Mouse (Mus musculus) kidney, adult 8-10 months (tissue): ENCODE measurements around the gene Tdrd9.

Source experiments
- DNase-seq, 2 experiments: peaks; one replicate each; pipeline ENCODE4 v3.0.0; 2022

Tdrd9 gene

DNA sequence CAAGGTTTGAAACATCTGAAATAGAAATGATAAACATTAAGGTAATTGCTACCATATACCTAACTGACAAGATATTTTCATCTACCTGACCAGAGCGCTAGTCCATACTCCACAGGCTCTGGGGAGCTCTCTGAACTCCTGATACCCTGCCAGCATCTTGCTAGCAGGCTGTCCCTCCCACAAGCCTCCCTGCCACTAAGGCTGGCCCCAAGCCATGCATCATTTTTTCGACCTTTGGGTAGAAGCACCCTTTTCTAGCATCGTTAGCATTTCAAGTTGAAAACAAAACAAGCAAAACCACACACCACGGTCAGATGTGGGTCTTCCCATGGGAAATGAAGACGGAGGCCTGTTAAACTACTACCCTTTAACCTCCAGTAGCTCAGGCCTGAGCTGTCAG is 8.0 kb upstream of the Tdrd9 start:
- DNase-seq, result peak; percentile 67 to 70

DNA sequence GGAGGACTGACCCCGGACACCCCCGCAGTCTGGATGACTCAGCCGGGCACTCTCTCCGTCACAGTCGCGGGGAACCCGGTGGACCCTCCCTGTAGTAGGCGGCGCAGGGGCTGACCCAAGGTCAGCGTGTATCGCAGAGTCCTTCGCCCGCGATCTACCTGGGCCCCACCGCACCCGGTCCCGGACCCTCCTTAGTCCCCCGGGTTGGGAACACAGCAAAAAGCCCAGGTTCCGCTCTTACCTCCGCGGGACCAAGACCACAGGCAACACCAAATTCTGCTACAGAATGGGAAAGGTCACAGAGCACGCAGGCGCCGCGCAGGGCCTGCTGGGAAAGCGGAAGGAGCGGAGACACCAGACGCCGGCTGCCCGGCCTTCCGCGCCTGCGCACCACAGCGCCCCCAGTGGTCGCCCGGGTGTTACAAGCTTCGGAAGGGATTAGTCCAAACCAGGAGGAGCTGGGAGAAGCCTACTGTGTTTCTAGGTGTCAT is 4.6 kb upstream of the Tdrd9 start, which contains the start of gene Atp5mpl:
Gene Atp5mpl (minus strand): TSS at position 295 of the 491 bp plus-strand sequence.
- peak; percentile 93 to 95 for DNase-seq

DNA sequence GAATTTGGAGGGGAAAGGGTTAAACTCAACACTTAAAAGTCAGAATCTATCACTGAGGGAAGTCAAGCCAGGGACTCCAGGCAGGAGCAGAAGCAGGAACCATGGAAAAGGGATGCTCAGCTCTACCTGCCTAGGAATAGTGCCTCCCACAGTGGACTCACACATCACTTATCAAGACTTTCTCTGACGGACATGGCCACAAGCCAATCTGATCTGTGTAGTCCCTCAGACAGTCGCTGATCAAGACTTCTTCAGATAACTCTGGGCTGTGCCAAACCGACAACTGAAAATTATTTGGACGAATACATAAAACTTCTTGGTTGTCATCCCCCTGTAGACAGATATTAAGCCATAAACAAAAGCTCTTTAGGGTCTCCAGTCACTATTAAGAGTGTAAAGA is 1.3 kb upstream of the Tdrd9 start:
- DNase-seq, result no peak

DNA sequence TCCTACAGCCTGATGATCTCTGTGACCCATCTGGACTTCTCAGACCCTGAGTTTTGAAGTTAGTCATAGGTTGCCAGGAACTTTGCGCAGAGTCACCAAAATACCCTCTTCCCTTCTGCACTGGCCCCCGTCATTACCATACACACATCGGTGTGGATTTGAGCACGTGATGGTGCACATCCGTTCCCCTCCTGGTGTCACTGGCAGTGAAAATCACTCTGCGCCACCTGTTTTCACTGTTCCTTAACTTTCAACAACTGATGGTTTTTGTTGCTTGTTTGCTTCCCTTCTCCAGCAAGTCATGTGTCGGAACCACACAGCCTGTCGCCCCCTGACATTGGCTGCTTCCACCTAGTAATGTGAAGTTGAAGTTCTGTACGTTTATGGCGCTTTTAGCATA is 1.1 kb downstream of the Tdrd9 start:
- DNase-seq, result no peak

DNA sequence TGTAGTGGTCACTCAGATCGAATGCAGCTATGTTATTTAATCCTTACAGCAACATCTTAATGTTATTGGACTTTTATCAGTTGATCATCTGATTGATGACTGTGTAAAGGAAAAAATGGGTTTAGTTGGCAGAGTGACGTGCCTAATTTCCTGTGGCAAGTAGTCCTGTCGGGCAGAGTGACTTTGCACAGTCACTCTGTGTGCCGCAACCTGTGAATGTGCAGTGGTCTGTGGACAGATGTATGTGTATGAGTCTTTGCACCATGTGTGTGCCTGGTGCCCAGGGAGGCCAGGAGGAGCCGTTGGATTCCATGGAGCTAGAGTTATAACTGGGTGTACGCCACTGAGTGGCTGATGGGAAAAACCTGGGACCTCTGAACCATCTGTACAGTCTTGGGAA is 3.2 kb downstream of the Tdrd9 start:
- DNase-seq, result no peak

DNA sequence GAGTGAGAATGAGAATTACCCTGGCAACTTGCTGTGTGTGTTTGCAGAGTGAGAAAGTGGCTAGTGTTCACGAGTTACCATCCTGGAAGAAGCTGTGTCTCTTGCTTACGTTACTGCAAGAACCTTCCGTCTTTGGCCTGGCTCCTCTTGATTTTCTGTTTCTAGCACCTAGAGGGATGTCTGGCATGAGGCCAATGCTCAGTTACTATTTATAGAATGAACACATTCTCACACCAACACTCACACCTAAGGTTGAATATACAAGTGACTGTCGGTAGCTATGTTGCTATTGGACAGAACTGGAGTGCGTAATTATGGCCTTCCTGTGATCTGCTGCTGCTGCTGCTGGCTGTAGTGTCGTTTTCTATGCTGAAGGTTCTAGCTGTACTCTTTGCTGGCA is 5.8 kb downstream of the Tdrd9 start:
- peak in 1 of 2 experiments; percentile 54 for DNase-seq

DNA sequence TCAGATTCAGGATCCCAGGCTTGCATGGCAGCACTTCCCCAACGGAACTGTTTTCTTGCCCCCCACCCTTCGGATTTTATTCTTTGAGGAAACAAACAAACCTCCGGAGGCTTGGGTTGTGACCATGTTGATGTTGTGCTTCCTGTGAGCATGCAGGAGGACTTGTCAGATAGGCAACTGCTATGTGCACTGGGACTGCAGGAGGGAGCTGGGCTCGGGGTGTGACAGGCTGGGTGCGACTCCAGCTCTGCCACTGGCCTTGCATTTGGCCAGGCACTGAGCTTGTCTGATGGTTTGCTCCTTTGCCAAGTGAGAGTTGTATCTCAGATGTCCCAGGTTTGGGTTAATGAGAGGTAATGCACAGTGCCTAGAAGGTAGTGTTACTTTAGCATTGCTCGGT is 6.9 kb downstream of the Tdrd9 start:
- DNase-seq, result no peak

DNA sequence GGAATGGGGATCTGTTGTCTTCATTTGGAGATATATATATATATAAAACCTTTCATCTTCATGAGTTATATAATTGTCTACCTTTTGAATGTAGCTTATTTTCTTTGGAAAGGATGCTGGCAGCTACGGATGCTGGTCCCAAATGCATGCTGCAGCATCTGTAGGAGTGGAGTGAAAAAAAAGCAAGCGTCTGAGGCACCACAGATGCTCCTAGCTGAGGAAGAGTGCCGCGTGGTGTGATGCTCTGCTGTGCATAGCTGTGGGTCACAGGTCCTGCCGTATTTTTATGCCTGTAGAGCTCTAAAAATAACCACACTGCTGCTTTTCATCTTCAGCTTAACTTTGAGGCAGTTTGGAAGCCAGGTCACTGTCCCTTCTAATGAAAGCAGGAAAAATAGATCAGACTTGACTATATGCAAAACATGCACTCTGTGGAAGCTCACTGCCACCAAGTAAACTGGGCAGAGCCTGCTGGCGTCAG is 9.6 kb downstream of the Tdrd9 start, which contains the start of gene Rd3l:
Gene Rd3l (minus strand): TSS at position 431 of the 481 bp plus-strand sequence.
- no peak for DNase-seq

DNA sequence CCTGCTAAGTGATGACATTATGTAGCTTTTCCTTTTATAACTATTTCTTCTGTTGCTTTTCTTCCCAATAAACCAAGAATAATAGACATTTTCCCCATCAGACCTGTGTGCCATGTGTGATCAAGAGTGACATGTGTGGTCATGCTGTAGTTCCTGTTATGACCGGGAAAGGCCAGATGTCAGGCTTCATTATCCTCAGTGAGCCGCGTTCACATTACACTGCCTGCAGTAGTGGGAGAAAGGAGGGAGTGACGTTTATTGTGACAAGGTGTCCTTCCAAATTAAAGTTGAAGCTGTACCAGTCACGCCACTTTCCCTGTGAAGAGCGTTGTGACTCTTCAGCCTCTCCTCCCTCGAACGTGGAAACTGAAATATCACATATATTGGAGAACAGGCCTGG is 10.5 kb downstream of the Tdrd9 start:
- no peak for DNase-seq

DNA sequence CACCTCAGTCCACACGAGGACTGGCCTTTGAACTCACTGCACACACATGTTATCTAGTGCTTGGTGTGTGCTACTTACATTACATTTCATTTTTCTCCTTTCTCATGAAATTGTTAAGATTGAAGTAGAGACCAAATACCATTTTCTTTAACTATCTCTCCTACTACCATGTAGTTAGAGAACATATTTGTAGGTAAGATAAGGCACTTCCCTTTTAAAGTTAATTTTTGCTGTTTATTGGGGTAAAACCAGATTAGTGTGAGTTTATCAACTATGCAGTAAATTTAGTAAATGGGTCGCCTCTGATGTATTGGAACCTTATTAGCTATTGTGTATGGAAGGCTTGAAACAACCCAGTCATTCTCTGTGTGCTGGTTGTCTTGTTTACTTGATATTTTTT is 11.8 kb downstream of the Tdrd9 start:
- DNase-seq, result no peak

DNA sequence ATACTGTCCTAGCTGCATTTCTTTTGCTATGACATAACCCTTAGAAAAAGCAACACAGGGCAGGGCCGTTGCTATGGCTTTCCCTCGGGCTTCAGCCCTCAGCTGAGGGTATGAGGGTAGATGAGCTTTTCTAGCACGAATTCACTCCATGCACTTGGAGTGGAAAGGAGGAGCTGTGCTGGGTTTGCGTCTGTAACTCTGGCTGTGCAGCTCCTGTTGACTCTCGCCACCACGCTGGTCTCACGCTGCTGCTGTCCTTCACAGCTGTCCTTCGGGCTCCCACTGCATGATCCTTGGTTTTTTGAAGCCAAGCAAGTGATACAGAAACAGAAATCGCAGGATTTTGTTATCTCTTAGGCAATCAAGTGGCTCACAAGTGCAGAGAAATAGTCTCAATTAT is 15.4 kb downstream of the Tdrd9 start:
- no peak for DNase-seq

DNA sequence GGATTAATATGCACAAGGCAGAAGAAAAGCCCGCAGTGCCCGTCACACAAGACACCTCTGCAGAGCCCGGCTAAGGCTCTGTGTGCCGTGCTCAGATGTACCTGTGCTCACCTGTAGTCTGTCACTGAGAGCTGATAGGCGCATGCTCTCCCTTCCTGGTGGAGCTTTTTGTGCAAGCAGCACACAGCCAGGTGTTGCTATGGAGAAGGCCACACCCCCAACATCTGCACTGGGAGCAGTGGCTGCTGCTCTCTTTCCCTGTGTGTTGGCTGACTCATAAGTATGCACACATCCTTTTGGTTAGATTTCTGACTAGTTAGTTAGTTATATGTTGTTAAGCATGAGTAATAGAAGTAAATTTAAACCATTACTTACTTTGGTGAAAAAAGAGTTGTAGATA is 21.3 kb downstream of the Tdrd9 start:
- no peak for DNase-seq

DNA sequence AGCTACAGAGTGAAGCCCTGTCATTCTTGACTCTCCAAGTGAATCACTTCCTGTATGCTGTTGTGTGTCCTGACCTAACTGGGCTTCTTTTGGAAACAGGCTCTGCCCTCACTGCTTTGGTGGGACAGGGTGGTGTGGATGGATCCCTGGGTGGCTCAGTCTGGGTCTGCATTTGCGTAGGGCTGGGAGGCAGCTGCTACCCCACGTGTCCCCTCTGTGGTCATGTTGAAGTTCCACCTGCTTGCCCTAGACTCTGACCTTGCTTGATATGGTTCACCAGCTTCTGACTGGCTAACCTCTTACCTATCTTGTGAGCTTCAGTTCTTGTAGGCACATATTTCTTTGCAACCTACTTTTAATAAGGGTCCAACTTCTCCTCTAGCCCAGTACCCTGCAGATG is 23.8 kb downstream of the Tdrd9 start:
- peak; percentile 48 to 71 for DNase-seq

DNA sequence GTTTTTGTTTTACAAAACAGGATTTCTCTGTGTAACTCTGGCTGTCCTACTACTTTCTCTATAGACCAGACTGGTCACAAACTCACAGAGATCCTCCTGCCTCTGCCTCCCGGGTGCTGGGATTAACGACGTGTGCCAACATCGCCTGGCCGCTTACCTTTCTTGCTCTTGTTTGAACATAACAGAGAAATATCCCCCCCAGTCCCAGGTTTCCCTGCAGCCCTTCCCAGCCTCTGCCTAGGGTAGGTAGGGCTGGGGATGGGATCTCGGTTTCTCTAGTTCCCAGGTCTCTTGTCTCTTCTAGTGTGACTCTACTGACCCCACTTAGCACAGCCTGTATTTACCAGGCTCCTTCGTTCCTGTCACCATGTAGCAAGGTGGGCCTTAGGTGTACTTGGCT is 28.4 kb downstream of the Tdrd9 start:
- no peak for DNase-seq

DNA sequence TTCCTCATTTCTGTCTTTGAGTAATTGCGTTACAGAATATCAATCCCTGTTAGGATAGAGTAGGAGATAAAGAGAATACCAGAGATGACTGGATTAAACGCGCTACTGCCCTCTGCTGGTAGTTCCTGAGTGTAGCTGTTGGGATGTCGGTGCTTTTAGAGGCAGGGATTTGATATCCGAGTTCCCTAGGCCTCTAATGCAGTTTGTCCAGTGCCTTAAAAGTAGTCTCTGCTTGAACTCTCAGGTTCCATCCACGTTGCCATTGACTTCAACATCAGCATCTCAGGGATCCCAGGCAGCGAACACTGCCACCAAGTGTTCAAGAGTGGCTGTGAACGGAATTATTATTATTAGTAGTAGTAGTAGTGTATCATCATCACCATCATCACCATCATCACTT is 29.9 kb downstream of the Tdrd9 start:
- peak; percentile 49 to 80 for DNase-seq

DNA sequence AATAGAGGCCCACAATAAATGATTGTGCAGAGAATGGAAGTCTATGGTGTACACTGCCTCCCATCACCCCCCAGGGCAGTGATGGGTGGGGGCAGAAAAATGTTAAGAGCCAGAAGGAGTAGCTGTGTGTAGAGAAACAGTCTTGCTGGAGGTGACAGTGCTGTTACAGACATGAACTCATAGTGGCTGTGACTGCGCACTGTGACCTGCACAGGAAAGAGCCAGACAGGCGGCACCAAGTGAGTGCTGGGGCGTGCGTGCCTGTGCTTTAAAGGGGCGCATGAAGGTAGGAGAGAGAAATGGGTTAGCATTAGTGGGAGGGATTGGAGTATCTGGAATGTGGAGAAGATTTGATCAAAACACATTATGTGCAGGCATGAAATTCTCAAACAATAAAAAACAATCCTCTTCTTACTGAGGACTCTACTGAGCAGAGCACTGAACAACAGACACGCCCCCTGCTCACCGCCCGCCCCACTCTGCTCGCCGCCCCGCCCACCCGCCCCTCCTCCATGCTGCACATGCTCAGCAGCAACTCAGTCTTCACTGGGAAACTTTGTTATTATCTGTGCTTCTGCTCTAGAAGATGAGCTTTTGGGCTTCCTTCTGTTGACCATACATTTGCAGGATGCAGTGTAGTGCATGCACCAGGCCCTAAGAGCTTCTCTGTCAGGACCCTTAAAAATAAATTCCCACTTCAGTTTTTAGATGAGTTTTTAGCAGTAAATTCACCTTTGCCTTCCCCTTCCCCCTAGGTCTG is 41.3 kb downstream of the Tdrd9 start:
- DNase-seq, result peak in 1 of 2 experiments; percentile 11

DNA sequence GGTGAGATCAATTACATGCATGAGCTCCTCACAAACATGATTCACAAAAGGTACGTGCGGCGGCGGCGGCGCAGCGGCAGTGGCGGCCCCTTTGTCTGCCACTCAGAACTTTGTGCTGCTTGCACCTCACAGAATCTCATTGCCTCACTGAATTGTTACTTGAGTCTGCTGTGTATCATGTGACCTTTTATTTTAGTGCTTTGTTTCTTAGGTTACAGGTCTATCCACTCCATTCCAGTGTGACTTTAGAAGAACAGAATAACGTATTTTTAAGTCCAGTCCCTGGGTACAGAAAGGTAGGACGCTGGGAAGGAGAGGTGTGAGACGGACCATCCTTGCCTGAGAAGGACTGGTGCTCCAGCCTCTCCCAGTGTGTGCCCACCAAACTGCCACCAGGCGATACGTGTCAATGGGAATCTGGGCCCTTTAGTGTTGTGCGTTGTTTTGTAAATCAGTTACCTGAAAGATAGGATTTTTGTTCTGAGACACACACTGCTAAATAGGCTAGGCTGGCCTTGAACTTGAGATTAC is 42.0 kb downstream of the Tdrd9 start:
- DNase-seq, result no peak

DNA sequence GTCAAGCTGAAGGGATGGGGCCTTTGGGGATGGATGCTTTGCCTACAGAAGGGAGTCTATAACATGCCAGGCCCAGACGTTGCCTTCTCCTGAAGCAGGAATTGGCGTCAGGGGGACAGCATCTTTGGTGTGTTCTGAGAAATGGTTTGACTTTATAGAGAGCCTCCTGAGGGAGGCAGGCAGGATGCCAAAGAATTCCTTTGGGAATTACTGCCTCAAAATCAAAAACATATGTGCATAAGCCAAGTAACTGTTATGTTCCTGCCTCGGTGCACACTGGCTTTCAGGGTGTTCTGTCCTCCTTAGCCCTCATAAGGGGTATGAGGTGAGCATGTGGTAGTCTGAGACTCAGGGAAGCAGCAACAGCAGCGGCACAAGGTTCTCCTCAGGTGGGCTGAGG is 45.0 kb downstream of the Tdrd9 start:
- no peak for DNase-seq

DNA sequence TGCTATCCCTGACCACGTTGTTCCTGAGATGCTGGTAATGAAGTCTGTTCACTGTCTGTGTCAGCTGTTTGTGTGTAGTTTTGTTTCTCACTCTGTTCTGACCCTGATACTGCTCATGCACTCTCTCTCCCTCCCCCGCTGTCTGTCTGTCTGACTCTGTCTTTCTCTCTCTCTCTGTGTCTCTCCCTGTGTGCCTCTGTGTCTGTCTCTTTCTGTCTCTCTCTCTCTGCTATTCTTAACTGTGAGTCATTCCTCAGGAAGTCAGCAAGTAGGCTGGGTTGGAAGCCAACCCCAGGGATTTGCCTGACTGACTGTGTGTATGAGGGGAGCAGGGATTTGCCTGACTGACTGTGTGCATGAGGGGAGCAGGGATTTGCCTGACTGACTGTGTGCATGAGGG is 51.9 kb downstream of the Tdrd9 start:
- DNase-seq, result no peak

DNA sequence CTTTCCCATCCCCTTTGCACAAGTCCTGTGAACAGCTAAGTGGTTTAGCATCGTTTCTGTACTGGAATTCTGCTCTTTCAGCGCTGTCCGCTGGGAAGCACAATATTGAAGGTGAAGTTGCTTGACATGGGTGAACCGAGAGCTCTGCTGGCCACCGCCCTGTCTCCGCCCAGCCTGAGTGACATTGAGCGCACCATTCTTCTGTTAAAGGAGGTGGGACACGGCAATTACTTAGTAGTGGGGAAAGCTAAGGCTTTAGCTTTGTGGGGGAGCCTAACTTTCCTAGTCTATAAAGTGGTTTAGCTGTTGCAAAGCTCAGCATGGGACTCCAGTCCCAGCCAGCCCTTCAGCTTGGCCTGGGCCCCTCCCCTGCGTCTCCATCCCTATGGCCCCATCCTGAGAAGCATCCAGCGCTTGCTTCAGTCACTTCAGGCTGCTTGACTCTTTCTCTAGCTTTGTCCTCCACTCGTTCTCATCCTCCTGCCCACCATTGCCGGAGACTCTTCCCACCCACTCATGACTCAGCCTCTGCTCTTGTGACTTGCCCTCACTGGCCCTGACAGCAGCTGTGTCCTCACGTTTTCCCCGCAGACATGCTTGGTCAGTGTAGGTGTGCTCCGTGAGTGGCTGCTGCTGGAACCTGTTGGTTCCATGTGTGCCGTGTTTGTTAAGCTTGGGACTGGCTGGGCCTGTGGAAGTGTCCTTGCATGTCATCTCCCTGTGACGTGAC is 53.4 kb downstream of the Tdrd9 start:
- no peak for DNase-seq

DNA sequence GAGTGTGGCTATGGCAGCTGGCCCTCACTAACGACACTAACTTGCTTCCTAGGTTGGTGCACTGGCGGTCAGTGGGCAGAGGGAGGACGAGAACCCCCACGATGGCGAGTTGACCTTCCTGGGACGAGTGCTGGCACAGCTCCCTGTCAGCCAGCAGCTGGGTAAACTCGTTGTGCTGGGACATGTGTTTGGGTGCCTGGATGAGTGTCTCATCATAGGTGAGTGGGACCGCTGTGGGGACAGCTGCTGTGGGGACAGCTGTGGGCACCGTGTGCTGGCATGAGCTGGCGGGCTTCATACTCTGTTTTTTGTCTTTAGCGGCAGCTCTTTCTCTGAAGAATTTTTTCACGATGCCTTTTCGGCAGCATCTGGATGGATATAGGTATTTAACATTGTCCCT is 54.1 kb downstream of the Tdrd9 start:
- no peak for DNase-seq

DNA sequence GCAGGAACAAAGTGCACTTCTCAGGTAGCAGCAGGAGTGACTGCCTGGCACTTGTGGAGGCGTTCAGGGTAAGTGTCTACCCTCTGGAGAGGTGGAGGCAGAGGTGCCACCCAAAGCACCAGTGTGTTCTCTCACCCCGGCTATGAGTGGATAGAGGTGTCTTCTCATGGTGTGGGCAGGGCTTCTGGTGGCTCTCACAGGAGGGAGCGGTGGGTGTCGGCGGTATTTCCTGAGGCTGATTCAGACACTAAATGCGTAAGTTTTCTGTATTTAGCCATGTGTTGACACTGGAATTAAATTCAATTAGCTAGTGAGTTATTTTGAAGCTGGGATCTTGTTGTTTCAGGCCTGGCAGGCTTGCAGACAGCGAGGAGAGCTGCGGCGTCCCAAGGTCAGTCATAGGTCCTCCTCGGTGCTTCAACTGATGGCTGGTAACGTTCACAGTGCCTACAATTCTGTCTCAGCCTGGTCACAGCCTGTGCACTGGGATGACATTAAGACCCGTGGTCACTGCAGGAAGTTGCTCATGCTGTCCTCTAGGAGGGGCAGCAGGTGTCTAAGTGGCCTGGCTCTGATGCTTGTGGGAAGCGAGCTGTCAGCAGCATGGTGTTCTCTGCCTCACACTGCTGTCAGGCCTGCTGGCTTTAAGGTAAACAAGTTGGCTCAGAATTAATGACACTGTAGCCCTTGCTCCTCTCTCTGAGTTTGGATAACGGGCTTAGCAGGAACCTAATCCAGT is 54.7 kb downstream of the Tdrd9 start:
- DNase-seq, result no peak

DNA sequence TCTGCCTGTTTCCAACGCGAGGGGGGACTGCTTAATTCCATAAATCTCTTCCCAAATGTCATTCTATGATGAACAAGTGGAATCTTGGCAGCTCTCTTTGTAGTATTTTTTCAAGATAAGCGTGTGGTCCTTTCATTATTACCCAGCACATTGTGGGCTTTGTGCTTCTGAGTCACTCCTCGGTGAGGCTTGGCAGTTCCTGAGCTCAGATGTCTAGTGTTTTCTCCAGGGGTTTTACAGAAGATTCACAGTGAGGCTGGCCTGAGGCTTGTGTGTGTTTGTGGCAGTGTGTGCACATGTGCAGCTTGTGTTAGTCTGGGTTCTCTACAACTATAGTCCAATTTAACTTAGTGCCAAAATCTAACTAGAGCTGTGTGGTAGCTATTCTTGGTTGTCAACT is 56.0 kb downstream of the Tdrd9 start:
- no peak for DNase-seq
